Mouse (Mus musculus) kidney, postnatal 14 days (tissue): ENCODE results near the gene Pacrg.

Experiments used
- DNase-seq: peaks from one replicate; pipeline ENCODE4 v3.0.0; 2022; ENCODE audit warnings: mixed read lengths

Pacrg gene

GRCm38 (mm10) chr17:10366577-10366976 lies 473.5 kb downstream of the Pacrg start:
- DNase-seq = no peak

GRCm38 (mm10) chr17:10365501-10366482 lies 474.3 kb downstream of the Pacrg start:
- DNase-seq = no peak

GRCm38 (mm10) chr17:10363151-10363550 lies 477.0 kb downstream of the Pacrg start:
- DNase-seq = no peak

GRCm38 (mm10) chr17:10361882-10362291 lies 478.2 kb downstream of the Pacrg start:
- DNase-seq = no peak

- no peak for DNase-seq
These were observed 479.4 kb downstream of the Pacrg start for GRCm38 (mm10) chr17:10360738-10361137.

GRCm38 (mm10) chr17:10359466-10359865 lies 480.6 kb downstream of the Pacrg start:
- no peak for DNase-seq

GRCm38 (mm10) chr17:10357348-10357747 lies 482.8 kb downstream of the Pacrg start:
- no peak for DNase-seq

- no peak for DNase-seq
These were observed 483.8 kb downstream of the Pacrg start for GRCm38 (mm10) chr17:10356294-10356693.

GRCm38 (mm10) chr17:10355746-10356145 lies 484.4 kb downstream of the Pacrg start:
- no peak for DNase-seq
